Mouse (Mus musculus) urinary bladder, postnatal 14 days (tissue): ENCODE results near the gene Krt34.

ENCODE experiments used
- DNase-seq: peaks from one replicate; pipeline ENCODE4 v3.0.0; 2021; ENCODE audit warnings: low spot score

Gene Krt34

DNA sequence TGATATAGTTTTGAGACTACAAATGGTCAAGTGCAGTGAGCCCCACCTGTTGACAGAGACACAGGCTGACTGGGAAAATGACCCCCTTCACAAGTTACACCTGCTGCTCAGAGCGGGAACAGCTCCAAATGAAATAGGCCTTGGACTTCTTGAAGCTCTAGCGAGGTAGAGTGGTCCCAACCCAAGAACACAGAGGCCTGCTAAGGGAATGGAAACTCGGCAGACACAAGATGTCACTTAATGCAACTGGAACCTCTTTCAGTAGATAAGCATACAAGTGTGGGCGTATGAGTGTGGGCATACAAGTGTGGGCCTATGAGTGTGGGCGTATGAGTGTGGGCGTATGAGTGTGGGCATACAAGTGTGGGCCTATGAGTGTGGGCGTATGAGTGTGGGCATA, 42.3 kb downstream of the Krt34 start:
- DNase-seq, result no peak

DNA sequence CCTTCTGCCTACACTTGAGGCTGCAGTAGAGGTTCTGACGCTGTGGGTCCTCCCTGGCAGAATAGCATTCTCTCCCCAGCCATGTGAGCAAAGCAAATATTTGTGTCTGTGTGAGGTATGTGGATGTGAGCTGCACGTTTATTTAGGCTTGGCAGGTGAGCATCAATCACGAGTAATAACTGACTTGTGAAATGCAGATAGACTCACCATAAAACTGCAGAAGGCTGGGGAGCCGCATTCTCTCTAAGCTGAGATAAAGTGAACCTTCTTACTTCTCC, 47.0 kb downstream of the Krt34 start:
- DNase-seq, result no peak

GRCm38 (mm10) chr11:99993620-99994383, 47.6 kb downstream of the Krt34 start, which contains the start of gene Krtap17-1:
Gene Krtap17-1 (minus strand): TSS chr11:99993994.
- no peak for DNase-seq

- DNase-seq, result no peak
These were observed 50.8 kb downstream of the Krt34 start for GRCm38 (mm10) chr11:99990571-99990970.

- DNase-seq, result no peak
These were observed 51.4 kb downstream of the Krt34 start for GRCm38 (mm10) chr11:99989881-99990405.

DNA sequence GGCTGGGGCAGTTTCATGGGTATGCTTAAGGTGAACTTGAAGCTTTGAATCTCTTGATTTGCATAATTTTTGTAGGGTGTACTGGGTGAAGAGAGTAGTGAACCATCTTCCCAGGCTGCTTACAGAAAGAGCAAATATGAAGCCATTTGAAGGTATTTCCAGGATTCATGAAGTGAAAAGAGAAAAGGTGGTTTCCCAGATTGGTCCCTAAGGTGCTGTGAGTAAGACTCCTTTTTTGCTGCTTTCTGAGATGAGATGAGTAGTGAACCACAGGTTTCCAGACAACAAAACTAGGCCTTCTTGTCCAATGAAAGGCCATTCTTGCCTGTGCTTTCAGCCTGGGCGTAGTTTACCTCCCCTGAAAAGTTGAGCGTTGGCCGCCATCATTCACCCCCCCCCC, 52.8 kb downstream of the Krt34 start:
- no peak for DNase-seq
